Mouse (Mus musculus): ENCODE data around the gene Nccrp1.

GRCm38 (mm10) chr7:28557708-28558107, 10.7 kb upstream of the Nccrp1 start:
- TF ChIP-seq CTCF (IDR thresholded peaks at IDR 0.05; ENCODE audit: control insufficient read depth, insufficient read depth, insufficient read length) (no peak), MAX (IDR thresholded peaks at IDR 0.05) (no peak), CEBPB (IDR thresholded peaks at IDR 0.05; ENCODE audit: low read depth) (no peak), USF1 (IDR thresholded peaks at IDR 0.05; ENCODE audit: low read depth) (no peak), MYOD1 (IDR thresholded peaks at IDR 0.05; ENCODE audit: control insufficient read depth, insufficient read length, low read depth) (peak; percentile 65)

Measured in C2C12 (cell line).